8 mouse cellular contexts compared by ENCODE assay signal in genomic region chr14:26206926-26207247, GRCm38 (mm10). TPM values are rescaled to one million over a fixed set of nuclear protein-coding genes. Genes with fewer than 3 reads are reported as not detected.
DNase-seq lines count a peak whose midpoint lies in the region; ATAC-seq and TF ChIP-seq lines count a peak whose summit lies in the region.
"Not testable (repeated sequence)": the region's sequence is repeated elsewhere in the genome, so short reads cannot be mapped to it uniquely, and the experiment has no call there.

Gene Tmem254b (minus strand): TSS chr14:26207041.

- H3K4me3 ChIP-seq in cortical plate, adult 2 months (ENCODE audit: insufficient read depth, low read length); forebrain, postnatal 0 days (ENCODE audit: low read depth, low read length); hindbrain, embryonic 11.5 days (ENCODE audit: low read depth, low read length); kidney, postnatal 0 days (replicated peaks; ENCODE audit: low read depth, low read length); limb, embryonic 13.5 days; neural tube, embryonic 15.5 days (replicated peaks): not testable (repeated sequence)

- H3K9me3 ChIP-seq in forebrain, postnatal 0 days (ENCODE audit: low read length); hindbrain, embryonic 11.5 days (ENCODE audit: control insufficient read depth, low read length); kidney, postnatal 0 days (replicated peaks; ENCODE audit: low read length); limb, embryonic 13.5 days; neural tube, embryonic 15.5 days (replicated peaks): not testable (repeated sequence)

- not testable (repeated sequence) for DNase-seq in forebrain, postnatal 0 days; hindbrain, embryonic 11.5 days (ENCODE audit: low spot score); kidney, postnatal 0 days (ENCODE audit: low spot score)

- H3K9ac ChIP-seq in forebrain, postnatal 0 days; hindbrain, embryonic 11.5 days (ENCODE audit: low read depth, low read length); kidney, postnatal 0 days (ENCODE audit: low read depth, low read length); limb, embryonic 13.5 days; neural tube, embryonic 15.5 days (replicated peaks): not testable (repeated sequence)

- ATAC-seq in CD4-positive, CD25-positive, alpha-beta regulatory T cell, adult 4 months: peak; percentile 90
- peak; percentile 85 for ATAC-seq in forebrain, postnatal 0 days
- peak; percentile 54; the same call in 1 of the 2 replicates for ATAC-seq in hindbrain, embryonic 11.5 days (ENCODE audit: low FRiP score)
- ATAC-seq in kidney, postnatal 0 days (replicated peaks; ENCODE audit: low FRiP score, low read depth): peak; percentile 78
- peak; percentile 51; the same call in 1 of the 2 replicates for ATAC-seq in limb, embryonic 13.5 days (ENCODE audit: low FRiP score, low read depth)
- ATAC-seq in megakaryocyte, adult 5-6 weeks (ENCODE audit: poor library complexity, severe bottlenecking): peak; percentile 85
- peak; percentile 89 for ATAC-seq in neural tube, embryonic 15.5 days (ENCODE audit: low FRiP score)

- TF ChIP-seq POLR2A in cortical plate, adult 2 months (IDR thresholded peaks at IDR 0.05; ENCODE audit: extremely low read depth, insufficient read depth, low read length): not testable (repeated sequence)

- not testable (repeated sequence) for H3K27ac ChIP-seq in cortical plate, adult 2 months (ENCODE audit: insufficient read depth, low read length); forebrain, postnatal 0 days (ENCODE audit: low read depth, low read length); hindbrain, embryonic 11.5 days (ENCODE audit: low read depth, low read length); kidney, postnatal 0 days; limb, embryonic 13.5 days; neural tube, embryonic 15.5 days (replicated peaks)

- WGBS in forebrain, postnatal 0 days: no CpG with 5 or more reads among the region's 10 CpGs
- WGBS in hindbrain, embryonic 11.5 days: no CpG with 5 or more reads among the region's 10 CpGs
- no CpG with 5 or more reads among the region's 10 CpGs for WGBS in kidney, postnatal 0 days
- no CpG with 5 or more reads among the region's 10 CpGs for WGBS in limb, embryonic 13.5 days
- no CpG with 5 or more reads among the region's 10 CpGs for WGBS in neural tube, embryonic 15.5 days

- H3K4me2 ChIP-seq in forebrain, postnatal 0 days (ENCODE audit: low read depth); hindbrain, embryonic 11.5 days (replicated peaks; ENCODE audit: low read depth, low read length); kidney, postnatal 0 days (ENCODE audit: low read length); limb, embryonic 13.5 days (replicated peaks); neural tube, embryonic 15.5 days: not testable (repeated sequence)

- TF ChIP-seq CTCF in cortical plate, adult 2 months (IDR thresholded peaks at IDR 0.05; ENCODE audit: extremely low read depth, insufficient read depth, low read length); forebrain, postnatal 0 days (IDR thresholded peaks at IDR 0.05; ENCODE audit: low read depth); kidney, postnatal 0 days (IDR thresholded peaks at IDR 0.05; ENCODE audit: low read depth): not testable (repeated sequence)

- H3K36me3 ChIP-seq in forebrain, postnatal 0 days (ENCODE audit: insufficient read depth); hindbrain, embryonic 11.5 days (ENCODE audit: control insufficient read depth, insufficient read depth, low read length); kidney, postnatal 0 days (ENCODE audit: insufficient read depth, low read length); limb, embryonic 13.5 days; neural tube, embryonic 15.5 days: not testable (repeated sequence)

- H3K4me1 ChIP-seq in cortical plate, adult 2 months (ENCODE audit: control insufficient read depth, insufficient read depth, low read length); forebrain, postnatal 0 days (ENCODE audit: insufficient read depth); hindbrain, embryonic 11.5 days (replicated peaks; ENCODE audit: control insufficient read depth, insufficient read depth, low read length); kidney, postnatal 0 days (replicated peaks; ENCODE audit: insufficient read depth, low read length); limb, embryonic 13.5 days; neural tube, embryonic 15.5 days: not testable (repeated sequence)

- H3K27me3 ChIP-seq in forebrain, postnatal 0 days (ENCODE audit: insufficient read depth, low read length); hindbrain, embryonic 11.5 days (ENCODE audit: control insufficient read depth, insufficient read depth, low read length); kidney, postnatal 0 days (ENCODE audit: insufficient read depth, low read length); limb, embryonic 13.5 days; neural tube, embryonic 15.5 days (replicated peaks): not testable (repeated sequence)

RNA-seq across cellular contexts. Expression of gene Tmem254b, which starts in this region (rescaled TPM):
- 10 to 100 TPM; 25.9 to 46.5 TPM for polyA plus RNA-seq in CD4-positive, CD25-positive, alpha-beta regulatory T cell, adult 4 months (2017; shearing (Covaris generic))
- polyA plus RNA-seq in cortical plate, adult 2 months (2012; rRNA removed): 17.5 and 18.4 TPM in 2 replicates
- total RNA-seq in forebrain, postnatal 0 days (2014; rRNA removed): 25.0 and 25.5 TPM in 2 replicates
- 24.1 and 29.4 TPM in 2 replicates for polyA plus RNA-seq in forebrain, postnatal 0 days (2015; fragmentation: Nextera tagmentation; extraction: Ambion mirVana)
- polyA plus RNA-seq in hindbrain, embryonic 11.5 days (2014; fragmentation: Nextera tagmentation; extraction: Ambion mirVana): 20.0 and 21.9 TPM in 2 replicates
- polyA plus RNA-seq in kidney, postnatal 0 days (2015; fragmentation: Nextera tagmentation; extraction: Ambion mirVana): 49.9 and 53.6 TPM in 2 replicates
- 30.1 and 31.2 TPM in 2 replicates for polyA plus RNA-seq in limb, embryonic 13.5 days (2015; fragmentation: Nextera tagmentation; extraction: Ambion mirVana)
- total RNA-seq in megakaryocyte, adult 5-6 weeks (2015): 14.4 TPM in 1 of 2 replicates, not detected in the other
- 3.7 and 9.5 TPM in 2 replicates for total RNA-seq in megakaryocyte, adult 5-6 weeks (2017)
- polyA plus RNA-seq in neural tube, embryonic 15.5 days (2015; fragmentation: Nextera tagmentation; extraction: Ambion mirVana): 26.5 and 33.1 TPM in 2 replicates
